Mouse (Mus musculus) gastrocnemius, adult 2 months (tissue): ENCODE data around the gene 1700020D05Rik. TPM values are rescaled to one million over a fixed set of nuclear protein-coding genes. Genes with fewer than 3 reads are reported as not detected.

Source experiments
- DNase-seq: peaks from one replicate; pipeline ENCODE4 v3.0.0; 2022
- H3K27ac ChIP-seq: fragments of 200-600 bp; 2 replicates; pipeline ENCODE4 v1.8.1; 2022; ENCODE audit warnings: mild to moderate bottlenecking
- H3K4me3 ChIP-seq: fragments of 200-600 bp; 2 replicates; pipeline ENCODE4 v1.8.1; 2022; ENCODE audit warnings: mild to moderate bottlenecking, moderate library complexity
- CTCF ChIP-seq: fragments of 200-600 bp; IDR thresholded peaks from 2 replicates; pipeline ENCODE4 v1.8.1; 2022; ENCODE audit warnings: antibody characterized with exemption, mild to moderate bottlenecking, moderate library complexity
- intact Hi-C: fragments of 180-260 bp; cut with DNase I; formaldehyde crosslinking; loops from one replicate; pipeline ENCODE4 v1.15.1; 2025
- long read RNA-seq, 2 experiments: library from polyadenylated mRNA; stranded (forward); transcript quantifications; one replicate each; pipeline ENCODE4 v2.0.0; 2021
- total RNA-seq, 2 experiments: library from RNA; stranded (reverse); gene quantifications; 2 replicates each; pipeline ENCODE4 v1.2.3; 2021

Gene 1700020D05Rik
- total RNA-seq = 1 to 10 TPM in 1 of 2 experiments, under 1 TPM in 1; 0.92 to 1.6 TPM
- long read RNA-seq, experiment 1 = 0 reads
- long read RNA-seq, experiment 2 = 0 reads

DNA sequence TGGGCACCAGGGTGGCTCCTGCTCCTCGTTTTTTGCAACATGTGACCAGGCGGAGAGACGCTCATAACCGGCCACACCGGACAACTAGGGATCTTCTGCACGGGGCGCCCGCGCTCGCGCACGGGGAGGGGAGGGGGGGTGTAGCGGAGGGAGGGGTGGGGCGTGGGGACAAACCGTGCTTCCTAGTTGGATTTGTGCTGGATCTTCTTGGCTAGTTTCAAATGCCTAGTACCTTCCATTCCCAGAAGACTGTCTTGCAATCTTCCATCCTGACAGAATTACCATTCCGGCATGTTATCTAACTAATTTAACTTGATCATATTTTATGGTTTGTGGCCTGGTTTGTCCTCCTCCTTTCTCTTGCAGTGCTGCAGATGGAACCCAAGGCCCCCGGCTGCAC is at the start of gene 1700020D05Rik:
Gene 1700020D05Rik, minus strand, starts transcription at position 101 of the 400 bp plus-strand sequence.
- Histone ChIP-seq H3K27ac (no peak within 1 kb of the TSS), H3K4me3 (no peak within 1 kb of the TSS)
- DNase-seq = no peak
- no peak for TF ChIP-seq CTCF
- intact Hi-C loops = no loop called here

GRCm38 (mm10) chr19:5547471-5548056 is 44.0 kb upstream of the 1700020D05Rik start:
- DNase-seq = no peak
- intact Hi-C loops = no loop called here
- H3K4me3 ChIP-seq = no peak overlapping the region
- H3K27ac ChIP-seq = no peak overlapping the region
- no peak for TF ChIP-seq CTCF

- no peak for TF ChIP-seq CTCF
- Histone ChIP-seq H3K4me3 (no peak overlapping the region), H3K27ac (no peak overlapping the region)
- no peak for DNase-seq
- intact Hi-C loops = no loop called here
Measured at GRCm38 (mm10) chr19:5544031-5544430, 40.4 kb upstream of the 1700020D05Rik start.

DNA sequence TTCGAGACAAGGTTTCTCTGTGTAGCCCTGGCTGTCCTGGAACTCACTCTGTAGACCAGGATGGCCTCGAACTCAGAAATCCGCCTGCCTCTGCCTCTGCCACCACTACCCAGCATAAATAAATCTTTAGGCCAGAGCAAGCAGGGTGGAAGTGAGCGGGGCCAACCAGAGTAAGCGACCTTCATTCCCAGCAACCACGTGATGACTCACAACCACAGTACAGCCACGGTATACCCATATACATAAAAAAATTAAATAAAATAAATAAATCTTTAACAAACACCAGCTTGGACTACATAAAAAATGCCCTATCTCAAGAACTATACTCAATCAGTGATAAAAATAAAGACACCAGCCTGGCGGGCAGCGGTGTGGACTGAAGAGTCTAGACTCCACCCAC is 39.8 kb upstream of the 1700020D05Rik start:
- H3K4me3 ChIP-seq = no peak overlapping the region
- intact Hi-C loops = no loop called here
- no peak for TF ChIP-seq CTCF
- no peak overlapping the region for H3K27ac ChIP-seq
- DNase-seq = no peak

GRCm38 (mm10) chr19:5538786-5539185 is 35.2 kb upstream of the 1700020D05Rik start:
- no peak overlapping the region for H3K27ac ChIP-seq
- no peak for TF ChIP-seq CTCF
- no peak for DNase-seq
- H3K4me3 ChIP-seq = no peak overlapping the region
- intact Hi-C loops = no loop called here

GRCm38 (mm10) chr19:5532520-5532919 is 28.9 kb upstream of the 1700020D05Rik start:
- DNase-seq = no peak
- Histone ChIP-seq H3K4me3 (no peak overlapping the region), H3K27ac (no peak overlapping the region)
- no peak for TF ChIP-seq CTCF
- intact Hi-C loops = no loop called here

- intact Hi-C loops = no loop called here
- no peak for DNase-seq
- H3K4me3 ChIP-seq = peak overlapping the region; percentile 64
- TF ChIP-seq CTCF = no peak
- no peak overlapping the region for H3K27ac ChIP-seq
Measured at GRCm38 (mm10) chr19:5530138-5530524, 26.5 kb upstream of the 1700020D05Rik start.

DNA sequence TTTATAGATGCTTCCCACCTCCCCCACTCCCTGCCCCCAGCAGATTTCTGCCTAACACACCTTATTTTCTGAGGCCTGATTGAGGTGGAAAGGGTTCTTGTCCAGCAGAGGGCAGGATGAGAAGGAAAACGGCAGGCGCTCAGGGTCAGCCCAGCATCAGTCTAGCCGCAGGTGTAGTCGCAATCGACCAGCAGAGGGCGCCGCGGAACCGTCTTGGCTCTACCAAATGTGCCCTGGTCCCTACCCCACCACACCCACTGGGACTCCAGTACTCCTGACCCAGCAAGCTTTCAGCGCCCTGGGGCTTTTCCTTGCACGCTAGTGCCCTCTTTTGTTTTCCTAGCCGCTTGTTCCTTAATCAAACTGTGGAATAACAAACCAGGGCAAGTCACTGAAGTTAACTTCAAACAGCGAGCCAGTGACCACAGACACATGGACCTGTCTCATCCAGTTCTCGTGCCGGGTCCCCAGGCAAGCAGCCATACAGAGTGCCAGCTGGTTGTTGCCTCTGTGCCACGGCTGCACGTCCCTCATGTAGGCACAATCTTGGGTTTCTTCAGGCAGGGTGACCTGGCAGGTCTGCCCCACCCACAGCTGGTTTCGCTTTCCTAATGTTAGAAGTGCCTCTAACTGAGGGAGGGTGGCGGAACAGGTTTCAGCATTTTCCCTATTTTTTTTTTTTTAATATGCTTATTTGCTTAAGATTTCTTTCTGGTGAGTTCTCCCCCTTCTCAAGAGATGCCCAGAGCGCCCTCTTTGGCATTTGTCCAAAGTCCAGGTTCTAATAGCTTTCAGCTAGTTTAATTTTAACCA is 25.9 kb upstream of the 1700020D05Rik start:
- Histone ChIP-seq H3K27ac (peak overlapping the region; percentile 43), H3K4me3 (peak overlapping the region; percentile 64)
- intact Hi-C loops = loop anchor here (1.0 kb wide), 1 partner anchor 39 kb away; the partner anchor contains the start of gene Ap5b1

GRCm38 (mm10) chr19:5525204-5525603 is 21.6 kb upstream of the 1700020D05Rik start:
- intact Hi-C loops = no loop called here
- Histone ChIP-seq H3K27ac (peak overlapping the region; percentile 35; the same call in 1 of the 2 replicates), H3K4me3 (no peak overlapping the region)
- peak; percentile 40 for DNase-seq
- TF ChIP-seq CTCF = no peak

More for the DNA sequence above, 25.9 kb upstream of the 1700020D05Rik start:
- DNase-seq = peak; percentile 98
- TF ChIP-seq CTCF = peak; percentile 98

DNA sequence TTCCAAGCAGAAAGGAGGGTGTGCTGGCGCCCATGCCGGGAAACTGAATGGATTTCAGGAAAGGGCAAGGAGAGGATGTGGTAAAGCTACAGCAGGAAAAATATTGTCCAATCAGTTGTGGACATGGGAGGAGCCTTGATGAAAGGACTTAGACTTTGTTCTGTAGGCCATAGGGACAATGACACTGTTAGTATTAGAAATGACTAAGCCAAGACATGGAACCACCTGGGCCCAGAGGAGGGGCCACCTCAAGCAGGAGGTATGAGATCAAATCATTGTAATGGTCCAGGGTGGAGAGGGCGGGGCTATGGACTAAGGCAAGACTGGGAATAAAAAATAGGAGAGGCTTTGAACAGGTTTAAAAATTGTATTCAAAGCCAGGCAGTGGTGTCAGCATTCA is 15.1 kb upstream of the 1700020D05Rik start:
- TF ChIP-seq CTCF = no peak
- no peak overlapping the region for H3K27ac ChIP-seq
- no peak for DNase-seq
- H3K4me3 ChIP-seq = no peak overlapping the region
- intact Hi-C loops = no loop called here

- DNase-seq = no peak
- peak; percentile 7; the same call in 1 of the 2 replicates for TF ChIP-seq CTCF
- intact Hi-C loops = no loop called here
- Histone ChIP-seq H3K27ac (no peak overlapping the region), H3K4me3 (no peak overlapping the region)
Measured at GRCm38 (mm10) chr19:5516906-5517505, 13.4 kb upstream of the 1700020D05Rik start.

DNA sequence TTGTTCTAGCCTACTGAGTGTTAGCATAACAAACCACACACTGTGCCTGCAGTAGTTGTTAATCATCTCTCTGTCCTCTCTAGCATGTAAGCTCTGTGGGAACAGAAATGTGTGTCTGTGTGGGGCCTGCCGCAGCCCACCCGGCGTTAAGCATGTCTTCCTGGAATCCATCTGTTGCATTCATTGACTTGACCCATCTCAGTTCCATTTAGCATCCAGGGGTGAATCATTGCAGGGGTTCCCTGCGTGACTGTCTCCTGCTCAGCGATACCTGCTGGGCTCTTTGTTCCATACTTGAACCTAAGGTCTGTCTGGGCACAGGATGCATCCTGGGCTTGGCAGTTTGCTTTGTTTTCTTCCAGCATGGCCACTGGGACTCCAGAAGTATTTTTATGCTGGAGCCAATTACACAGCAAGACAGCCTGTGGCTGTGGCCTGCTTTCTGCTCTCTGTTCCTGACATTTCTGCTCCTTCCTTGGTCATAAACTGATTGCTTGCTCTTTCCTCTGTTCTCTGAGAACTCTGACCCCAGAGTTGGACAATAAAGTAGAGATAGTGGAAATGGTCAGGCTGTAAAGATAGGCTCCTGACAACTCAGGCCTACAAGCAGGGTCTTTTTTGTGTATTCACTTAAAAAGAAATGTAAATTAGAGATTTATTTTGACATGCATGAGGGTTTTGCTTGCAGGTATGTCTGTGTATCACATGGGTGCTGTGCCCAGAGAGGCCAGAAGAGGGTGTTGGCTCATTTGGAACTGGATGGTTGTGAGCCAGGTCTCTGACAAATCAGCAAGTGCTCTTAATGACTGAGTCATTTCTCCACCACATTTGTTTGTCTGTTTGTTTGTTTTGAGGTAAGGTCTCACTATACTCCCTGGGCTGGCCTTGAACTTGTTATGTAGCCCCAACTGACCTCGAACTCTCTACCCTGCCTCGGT is 12.5 kb upstream of the 1700020D05Rik start:
- TF ChIP-seq CTCF = no peak; the same call in 1 of the 2 replicates
- intact Hi-C loops = no loop called here
- Histone ChIP-seq H3K4me3 (no peak overlapping the region), H3K27ac (no peak overlapping the region)
- DNase-seq = no peak
